ENCODE assay signal across 8 mouse cellular contexts in the genomic region with DNA sequence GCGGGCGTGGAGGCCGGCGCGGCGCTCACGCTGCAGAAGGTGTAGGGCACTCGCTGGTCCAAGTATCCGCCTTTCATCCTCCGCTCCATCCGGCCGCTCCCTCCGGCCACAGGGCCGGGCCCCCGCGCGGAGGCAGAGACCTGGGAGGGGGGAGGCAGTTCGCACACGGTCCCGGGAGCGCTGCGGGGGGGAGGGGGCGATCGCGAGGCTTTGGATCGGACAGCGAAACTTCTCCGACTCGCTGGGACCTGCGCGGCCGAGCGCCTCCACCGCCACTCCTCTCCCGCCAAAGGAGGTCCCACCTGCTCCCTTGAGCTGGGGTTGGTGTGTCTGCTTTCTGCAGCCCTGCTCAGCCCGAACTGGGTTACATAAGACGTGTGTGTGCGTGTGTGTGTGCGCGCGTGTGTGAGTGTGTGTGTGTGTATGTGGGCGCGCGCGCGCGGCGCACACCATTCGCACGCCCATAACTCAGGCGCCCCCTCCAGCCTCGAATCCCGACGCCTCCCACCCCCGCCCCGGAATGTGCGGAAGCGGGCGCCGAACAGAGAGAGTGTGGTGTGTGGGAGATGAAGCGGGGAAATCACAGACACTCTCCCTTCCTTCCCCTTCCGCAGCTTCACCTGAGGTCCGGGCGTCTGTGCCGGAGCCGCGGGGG. TPM values are rescaled to one million over a fixed set of nuclear protein-coding genes. Genes with fewer than 3 reads are reported as not detected.
DNase-seq lines count a peak whose midpoint lies in the region; ATAC-seq and TF ChIP-seq lines count a peak whose summit lies in the region.

No protein-coding gene starts in this region.

- ATAC-seq in intestine, embryonic 14.5 days (replicated peaks; ENCODE audit: low FRiP score, low TSS enrichment, low read depth): peak; percentile 72
- ATAC-seq in liver, postnatal 0 days: peak; percentile 39

- peak overlapping the region; percentile 97 for H3K4me2 ChIP-seq in intestine, embryonic 14.5 days (ENCODE audit: low read length)
- H3K4me2 ChIP-seq in liver, postnatal 0 days (ENCODE audit: low read depth, low read length): peak overlapping the region; percentile 74

- no peak for TF ChIP-seq EP300 in liver, postnatal 0 days (IDR thresholded peaks at IDR 0.05; ENCODE audit: low read depth)

- WGBS in liver, adult 2 months: under 1% methylated on average over 58 of the region's 67 CpGs
- WGBS in bone marrow, adult 2 months: under 1% methylated on average over 60 of the region's 67 CpGs
- under 1% methylated on average over 62 of the region's 67 CpGs for WGBS in forebrain, embryonic 10.5 days
- under 1% methylated on average over 49 of the region's 67 CpGs for WGBS in intestine, embryonic 14.5 days
- WGBS in liver, postnatal 0 days (ENCODE audit: insufficient replicate concordance): under 1% methylated on average over 33 of the region's 67 CpGs

- H3K4me3 ChIP-seq in liver, adult 2 months (ENCODE audit: insufficient read depth, low read depth, low read length): peak overlapping the region; percentile 47
- peak overlapping the region; percentile 18 for H3K4me3 ChIP-seq in bone marrow, adult 2 months (replicated peaks; ENCODE audit: control insufficient read depth, low read depth, low read length)
- peak overlapping the region; percentile 62 for H3K4me3 ChIP-seq in forebrain, embryonic 10.5 days
- H3K4me3 ChIP-seq in intestine, embryonic 14.5 days (ENCODE audit: low read depth, low read length): peak overlapping the region; percentile 49
- H3K4me3 ChIP-seq in liver, postnatal 0 days (ENCODE audit: low read depth, low read length): peak overlapping the region; percentile 49

- DNase-seq in liver, adult 2 months (ENCODE audit: extremely low read depth, low read depth, low spot score): no peak
- DNase-seq in liver: no peak
- no peak for DNase-seq in forebrain, embryonic 10.5 days (ENCODE audit: extremely low spot score, low spot score)
- DNase-seq in intestine, embryonic 14.5 days (ENCODE audit: low spot score): peak; percentile 70
- DNase-seq in liver, postnatal 0 days: no peak
- DNase-seq in right cerebral cortex, postnatal 14 days: peak; percentile 31
- DNase-seq in spleen, postnatal 4 days (ENCODE audit: low spot score in 2 of 2): no peak

- peaks cover 9% of the 10 kb centered on the region for H3K27me3 ChIP-seq in liver, adult 2 months (ENCODE audit: control insufficient read depth, insufficient read depth, low read length)
- peaks cover 100% of the 10 kb centered on the region for H3K27me3 ChIP-seq in forebrain, embryonic 10.5 days (ENCODE audit: poor library complexity, severe bottlenecking)
- H3K27me3 ChIP-seq in intestine, embryonic 14.5 days (replicated peaks; ENCODE audit: control insufficient read depth, insufficient read depth, low read length): peaks cover 70% of the 10 kb centered on the region
- peaks cover 81% of the 10 kb centered on the region for H3K27me3 ChIP-seq in liver, postnatal 0 days (ENCODE audit: insufficient read depth, low read length)

- TF ChIP-seq POLR2A in liver, adult 2 months (IDR thresholded peaks at IDR 0.05; ENCODE audit: extremely low read depth, insufficient read depth, low read length): no peak
- TF ChIP-seq POLR2A in bone marrow, adult 2 months (IDR thresholded peaks at IDR 0.05; ENCODE audit: borderline replicate concordance, control insufficient read depth, low read depth, low read length): no peak

- peaks cover 2% of the 10 kb centered on the region; the same call in 1 of the 2 replicates for H3K4me1 ChIP-seq in liver, adult 2 months (ENCODE audit: control insufficient read depth, insufficient read depth, low read length)
- no peaks in the 10 kb centered on the region for H3K4me1 ChIP-seq in bone marrow, adult 2 months (ENCODE audit: control insufficient read depth, insufficient read depth, low read length)
- H3K4me1 ChIP-seq in forebrain, embryonic 10.5 days: peaks cover 51% of the 10 kb centered on the region
- peaks cover 17% of the 10 kb centered on the region for H3K4me1 ChIP-seq in intestine, embryonic 14.5 days (replicated peaks; ENCODE audit: control insufficient read depth, insufficient read depth, low read length)
- peaks cover 11% of the 10 kb centered on the region for H3K4me1 ChIP-seq in liver, postnatal 0 days (ENCODE audit: insufficient read depth)

- no peaks in the 10 kb centered on the region for H3K79me2 ChIP-seq in liver, adult 2 months (ENCODE audit: control insufficient read depth, insufficient read depth, low read length)

- no peak for TF ChIP-seq CTCF in liver, adult 2 months (IDR thresholded peaks at IDR 0.05; ENCODE audit: low read depth, low read length)
- TF ChIP-seq CTCF in bone marrow, adult 2 months (IDR thresholded peaks at IDR 0.05; ENCODE audit: control insufficient read depth, insufficient read depth, low read length): no peak
- TF ChIP-seq CTCF in liver, postnatal 0 days (IDR thresholded peaks at IDR 0.05; ENCODE audit: low read depth): no peak

- no peaks in the 10 kb centered on the region for H3K36me3 ChIP-seq in liver, adult 2 months (ENCODE audit: control insufficient read depth, insufficient read depth, low read length)
- H3K36me3 ChIP-seq in forebrain, embryonic 10.5 days (replicated peaks): no peaks in the 10 kb centered on the region
- no peaks in the 10 kb centered on the region for H3K36me3 ChIP-seq in intestine, embryonic 14.5 days (ENCODE audit: control insufficient read depth, insufficient read depth, low read length)
- no peaks in the 10 kb centered on the region for H3K36me3 ChIP-seq in liver, postnatal 0 days (replicated peaks; ENCODE audit: insufficient read depth, low read length)

- no peaks in the 10 kb centered on the region for H3K9me3 ChIP-seq in forebrain, embryonic 10.5 days
- no peaks in the 10 kb centered on the region for H3K9me3 ChIP-seq in intestine, embryonic 14.5 days (ENCODE audit: control insufficient read depth, low read length)
- H3K9me3 ChIP-seq in liver, postnatal 0 days (ENCODE audit: low read length): no peaks in the 10 kb centered on the region

- H3K9ac ChIP-seq in liver, adult 2 months (ENCODE audit: low read depth, low read length): peak overlapping the region; percentile 39
- H3K9ac ChIP-seq in intestine, embryonic 14.5 days (ENCODE audit: low read length): peak overlapping the region; percentile 55
- H3K9ac ChIP-seq in liver, postnatal 0 days (replicated peaks): 0 out of 2 replicates have a peak overlapping the region, but pooled peaks have one; percentile 0

- no peak overlapping the region for H3K27ac ChIP-seq in liver, adult 2 months (replicated peaks; ENCODE audit: insufficient read depth, low read depth, low read length)
- H3K27ac ChIP-seq in bone marrow, adult 2 months (ENCODE audit: control insufficient read depth, insufficient read depth, low read depth, low read length, poor library complexity): no peak overlapping the region
- H3K27ac ChIP-seq in forebrain, embryonic 10.5 days: peak overlapping the region; percentile 85
- H3K27ac ChIP-seq in intestine, embryonic 14.5 days (ENCODE audit: low read depth): peak overlapping the region; percentile 65
- no peak overlapping the region for H3K27ac ChIP-seq in liver, postnatal 0 days (ENCODE audit: low read depth)

RNA-seq across cellular contexts. Expression of gene Etv4, which starts 0.6 kb away (rescaled TPM):
- total RNA-seq in liver, adult 2 months (2014; rRNA removed): 0.18 TPM in 1 of 2 replicates, not detected in the other
- polyA plus RNA-seq in liver, adult 2 months (2012; rRNA removed): 0.05 and 0.17 TPM in 2 replicates
- polyA plus RNA-seq in bone marrow, adult 2 months (2011; ENCODE audit: insufficient read depth, insufficient read length, low replicate concordance, missing spikeins): 1.9 and 8.4 TPM in 2 replicates
- 10.2 and 15.0 TPM in 2 replicates for polyA plus RNA-seq in forebrain, embryonic 10.5 days (2016; fragmentation: Nextera tagmentation; extraction: Ambion mirVana)
- polyA plus RNA-seq in intestine, embryonic 14.5 days (2014; fragmentation: Nextera tagmentation; extraction: Ambion mirVana): 5.5 and 6.2 TPM in 2 replicates
- polyA plus RNA-seq in liver, postnatal 0 days (2015; fragmentation: Nextera tagmentation; extraction: Ambion mirVana): 0.15 and 0.39 TPM in 2 replicates

RNA-seq across cellular contexts. Expression of gene Dhx8, which starts 51.9 kb away (rescaled TPM):
- total RNA-seq in liver, adult 2 months (2014; rRNA removed): 7.7 and 10.5 TPM in 2 replicates
- 4.7 and 5.5 TPM in 2 replicates for polyA plus RNA-seq in liver, adult 2 months (2012; rRNA removed)
- polyA plus RNA-seq in bone marrow, adult 2 months (2011; ENCODE audit: insufficient read depth, insufficient read length, low replicate concordance, missing spikeins): 12.8 and 16.5 TPM in 2 replicates
- polyA plus RNA-seq in forebrain, embryonic 10.5 days (2016; fragmentation: Nextera tagmentation; extraction: Ambion mirVana): 44.7 and 51.2 TPM in 2 replicates
- polyA plus RNA-seq in intestine, embryonic 14.5 days (2014; fragmentation: Nextera tagmentation; extraction: Ambion mirVana): 28.3 and 35.3 TPM in 2 replicates
- 10.2 and 12.9 TPM in 2 replicates for polyA plus RNA-seq in liver, postnatal 0 days (2015; fragmentation: Nextera tagmentation; extraction: Ambion mirVana)

Comparison
In these comparisons a context has a peak if more than half of its experiments do, and no peak if none do; other contexts are left out.
1. DNase-seq: peak in intestine, embryonic 14.5 days (single experiment) and right cerebral cortex, postnatal 14 days (single experiment); none in liver, adult 2 months (single experiment), liver (single experiment), forebrain, embryonic 10.5 days (single experiment), liver, postnatal 0 days (single experiment) and spleen, postnatal 4 days (0 of 2).
2. H3K27ac ChIP-seq: peak in forebrain, embryonic 10.5 days (single experiment) and intestine, embryonic 14.5 days (single experiment); none in liver, adult 2 months (single experiment), bone marrow, adult 2 months (single experiment) and liver, postnatal 0 days (single experiment).
3. H3K9ac ChIP-seq: peak in every context shown above with its lines; median percentile 55 in intestine, embryonic 14.5 days; 39 in liver, adult 2 months; 0 in liver, postnatal 0 days.
4. Peak in every context shown above with its lines, with median percentiles within 50 percentile points of each other: H3K4me3 ChIP-seq.